Mouse (Mus musculus): ENCODE results near the gene Hoxd11.

GRCm38 (mm10) chr2:74734996-74735811 lies 55.8 kb downstream of the Hoxd11 start:
- TF ChIP-seq CTCF (IDR thresholded peaks at IDR 0.05; ENCODE audit: borderline replicate concordance, control insufficient read depth, extremely low read depth, insufficient read depth, low read length, poor library complexity) (no peak), POLR2A (IDR thresholded peaks at IDR 0.05; ENCODE audit: control insufficient read depth, extremely low read depth, insufficient read depth, low read length, poor library complexity) (no peak)
